Mouse (Mus musculus): Measurements from ENCODE around the gene Il11ra1. TPM values are rescaled to one million over a fixed set of nuclear protein-coding genes. Genes with fewer than 3 reads are reported as not detected.

Gene Il11ra1
- polyA plus RNA-seq, 1 experiment from 2014 or later, result 63.8 TPM

DNA sequence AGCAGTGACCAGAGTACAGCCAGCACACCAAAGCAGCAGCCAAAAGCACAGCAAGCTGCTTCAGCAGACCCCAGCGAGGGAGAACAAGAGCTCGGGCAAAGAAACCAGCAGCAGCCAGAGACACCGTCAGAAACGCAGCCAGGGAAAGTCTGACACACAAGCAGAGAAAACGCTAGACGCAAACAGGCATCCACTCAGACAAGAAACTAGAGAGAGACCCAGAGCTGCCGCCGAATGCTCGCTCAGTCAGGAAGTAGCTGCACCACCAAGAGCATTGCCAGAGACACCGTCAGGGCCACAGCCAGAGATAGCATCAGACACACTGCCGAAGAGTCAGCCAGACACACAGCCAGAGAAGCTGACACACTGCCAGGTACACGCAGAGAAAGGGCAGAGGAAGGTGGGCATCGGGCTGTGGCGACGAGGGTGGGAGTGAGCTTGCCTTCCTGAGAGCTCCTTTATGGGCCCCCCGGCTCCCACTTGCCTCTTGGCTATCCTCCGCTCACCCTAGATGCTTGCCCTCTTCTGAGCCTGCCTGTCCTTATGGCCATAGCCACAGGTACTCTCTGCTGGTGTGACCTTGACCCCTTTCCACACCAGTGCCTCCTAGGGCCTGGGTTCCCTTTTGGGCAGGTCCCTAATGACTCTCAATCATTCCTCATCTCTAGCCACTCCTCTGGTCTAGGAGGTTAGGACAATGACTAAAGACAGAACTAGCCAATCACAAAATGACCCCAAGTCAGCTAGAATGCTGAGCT lies 23.4 kb upstream of the Il11ra1 start:
- WGBS, result 61% methylated on average over 17 of the region's 17 CpGs
- H3K4me1 ChIP-seq (replicated peaks; ENCODE audit: control insufficient read depth, insufficient read depth, low read length), result no peaks in the 10 kb centered on the region
- no peaks in the 10 kb centered on the region for H3K36me3 ChIP-seq (ENCODE audit: control insufficient read depth, insufficient read depth)
- H3K4me2 ChIP-seq (replicated peaks; ENCODE audit: low read depth), result no peak overlapping the region
- no peaks in the 10 kb centered on the region for H3K9me3 ChIP-seq (ENCODE audit: control insufficient read depth)
- no peak overlapping the region for H3K27ac ChIP-seq (ENCODE audit: low read depth, low read length)
- H3K4me3 ChIP-seq (ENCODE audit: low read depth, low read length), result no peak overlapping the region
- H3K27me3 ChIP-seq (replicated peaks; ENCODE audit: control insufficient read depth, insufficient read depth, low read length), result 0 out of 2 replicates have a peak, but pooled peaks cover 4% of the 10 kb centered on the region
- ATAC-seq, result no peak
- no peak overlapping the region for H3K9ac ChIP-seq (ENCODE audit: low read depth, low read length)
- no peak for TF ChIP-seq CTCF (IDR thresholded peaks at IDR 0.05; ENCODE audit: low read depth)

GRCm38 (mm10) chr4:41677006-41677629 lies 22.7 kb upstream of the Il11ra1 start:
- H3K9me3 ChIP-seq (ENCODE audit: control insufficient read depth), result no peaks in the 10 kb centered on the region
- no peak overlapping the region for H3K9ac ChIP-seq (ENCODE audit: low read depth, low read length)
- no peak overlapping the region for H3K4me3 ChIP-seq (ENCODE audit: low read depth, low read length)
- H3K4me2 ChIP-seq (replicated peaks; ENCODE audit: low read depth), result no peak overlapping the region
- TF ChIP-seq CTCF (IDR thresholded peaks at IDR 0.05; ENCODE audit: low read depth), result no peak
- no peaks in the 10 kb centered on the region for H3K36me3 ChIP-seq (ENCODE audit: control insufficient read depth, insufficient read depth)
- no peak for ATAC-seq
- H3K27me3 ChIP-seq (replicated peaks; ENCODE audit: control insufficient read depth, insufficient read depth, low read length), result 0 out of 2 replicates have a peak, but pooled peaks cover 4% of the 10 kb centered on the region
- no peaks in the 10 kb centered on the region for H3K4me1 ChIP-seq (replicated peaks; ENCODE audit: control insufficient read depth, insufficient read depth, low read length)
- 46% methylated on average over 12 of the region's 13 CpGs for WGBS
- H3K27ac ChIP-seq (ENCODE audit: low read depth, low read length), result no peak overlapping the region

DNA sequence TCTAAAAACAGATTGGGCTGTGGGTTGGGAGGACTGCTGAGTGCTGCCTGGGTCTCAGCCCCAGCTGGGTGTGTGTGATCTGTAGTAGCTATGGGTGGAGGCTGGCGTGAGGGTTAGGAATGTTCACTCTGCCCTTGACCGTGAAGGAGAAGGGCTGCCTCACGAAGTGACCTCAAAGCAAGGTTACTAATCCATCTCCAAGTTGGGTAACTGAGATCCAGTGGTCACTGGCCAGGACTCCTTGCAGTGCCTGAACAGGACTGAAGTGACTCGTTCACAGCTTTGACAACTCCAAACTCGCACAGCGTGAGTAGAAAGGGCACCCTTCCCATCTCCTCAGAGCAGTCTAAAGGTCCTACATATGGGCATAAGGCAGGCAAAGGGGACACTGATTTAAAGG lies 20.9 kb upstream of the Il11ra1 start:
- 69% methylated on average over 6 of the region's 6 CpGs for WGBS
- no peak overlapping the region for H3K27ac ChIP-seq (ENCODE audit: low read depth, low read length)
- no peaks in the 10 kb centered on the region for H3K4me1 ChIP-seq (replicated peaks; ENCODE audit: control insufficient read depth, insufficient read depth, low read length)

GRCm38 (mm10) chr4:41679291-41679690 lies 20.5 kb upstream of the Il11ra1 start:
- Histone ChIP-seq H3K4me2 (replicated peaks; ENCODE audit: low read depth) (no peak overlapping the region), H3K27me3 (replicated peaks; ENCODE audit: control insufficient read depth, insufficient read depth, low read length) (peaks cover 9% of the 10 kb centered on the region), H3K36me3 (ENCODE audit: control insufficient read depth, insufficient read depth) (no peaks in the 10 kb centered on the region), H3K4me1 (replicated peaks; ENCODE audit: control insufficient read depth, insufficient read depth, low read length) (no peaks in the 10 kb centered on the region), H3K9me3 (ENCODE audit: control insufficient read depth) (no peaks in the 10 kb centered on the region), H3K4me3 (ENCODE audit: low read depth, low read length) (no peak overlapping the region), H3K9ac (ENCODE audit: low read depth, low read length) (no peak overlapping the region), H3K27ac (ENCODE audit: low read depth, low read length) (no peak overlapping the region)
- no peak for TF ChIP-seq CTCF (IDR thresholded peaks at IDR 0.05; ENCODE audit: low read depth)
- ATAC-seq, result no peak
- 86% methylated on average over 1 of the region's 2 CpGs for WGBS

More for the DNA sequence above, 20.9 kb upstream of the Il11ra1 start:
- no peak for ATAC-seq
- Histone ChIP-seq H3K9me3 (ENCODE audit: control insufficient read depth) (no peaks in the 10 kb centered on the region), H3K36me3 (ENCODE audit: control insufficient read depth, insufficient read depth) (no peaks in the 10 kb centered on the region), H3K4me2 (replicated peaks; ENCODE audit: low read depth) (no peak overlapping the region), H3K27me3 (replicated peaks; ENCODE audit: control insufficient read depth, insufficient read depth, low read length) (peaks cover 9% of the 10 kb centered on the region), H3K4me3 (ENCODE audit: low read depth, low read length) (no peak overlapping the region), H3K9ac (ENCODE audit: low read depth, low read length) (no peak overlapping the region)
- TF ChIP-seq CTCF (IDR thresholded peaks at IDR 0.05; ENCODE audit: low read depth), result no peak

GRCm38 (mm10) chr4:41681176-41681575 lies 18.6 kb upstream of the Il11ra1 start:
- Histone ChIP-seq H3K4me2 (replicated peaks; ENCODE audit: low read depth) (no peak overlapping the region), H3K27me3 (replicated peaks; ENCODE audit: control insufficient read depth, insufficient read depth, low read length) (peaks cover 9% of the 10 kb centered on the region), H3K27ac (ENCODE audit: low read depth, low read length) (no peak overlapping the region), H3K36me3 (ENCODE audit: control insufficient read depth, insufficient read depth) (no peaks in the 10 kb centered on the region), H3K9ac (ENCODE audit: low read depth, low read length) (no peak overlapping the region), H3K4me1 (replicated peaks; ENCODE audit: control insufficient read depth, insufficient read depth, low read length) (no peaks in the 10 kb centered on the region), H3K9me3 (ENCODE audit: control insufficient read depth) (no peaks in the 10 kb centered on the region), H3K4me3 (ENCODE audit: low read depth, low read length) (no peak overlapping the region)
- WGBS, result 50% methylated on average over 4 of the region's 4 CpGs
- no peak for TF ChIP-seq CTCF (IDR thresholded peaks at IDR 0.05; ENCODE audit: low read depth)
- ATAC-seq, result no peak

DNA sequence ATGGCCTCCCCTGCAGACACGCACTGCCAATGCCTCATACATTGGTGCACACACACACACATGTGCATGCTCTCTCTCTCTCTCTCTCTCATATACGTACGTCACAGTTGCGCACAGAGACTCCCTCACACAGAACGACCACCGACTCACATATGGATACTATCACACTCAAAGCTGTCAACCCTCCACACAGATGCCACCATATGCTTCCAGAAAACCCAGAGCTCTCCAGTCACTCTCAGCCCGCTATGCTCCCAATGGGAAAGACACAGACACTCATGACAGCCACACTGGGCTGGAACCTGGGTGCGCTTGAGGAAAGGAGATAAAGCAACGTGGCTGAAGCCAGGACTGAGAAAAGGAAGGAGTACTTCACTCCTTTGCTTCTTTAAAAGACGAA lies 17.8 kb upstream of the Il11ra1 start:
- Histone ChIP-seq H3K27ac (ENCODE audit: low read depth, low read length) (no peak overlapping the region), H3K4me3 (ENCODE audit: low read depth, low read length) (no peak overlapping the region), H3K9me3 (ENCODE audit: control insufficient read depth) (no peaks in the 10 kb centered on the region), H3K36me3 (ENCODE audit: control insufficient read depth, insufficient read depth) (no peaks in the 10 kb centered on the region), H3K9ac (ENCODE audit: low read depth, low read length) (no peak overlapping the region), H3K4me2 (replicated peaks; ENCODE audit: low read depth) (no peak overlapping the region), H3K4me1 (replicated peaks; ENCODE audit: control insufficient read depth, insufficient read depth, low read length) (no peaks in the 10 kb centered on the region), H3K27me3 (replicated peaks; ENCODE audit: control insufficient read depth, insufficient read depth, low read length) (peaks cover 9% of the 10 kb centered on the region)
- WGBS, result 82% methylated on average over 10 of the region's 10 CpGs
- no peak for TF ChIP-seq CTCF (IDR thresholded peaks at IDR 0.05; ENCODE audit: low read depth)
- no peak for ATAC-seq

Data from intestine, postnatal 0 days (tissue).